Mouse (Mus musculus): ENCODE measurements around the gene Slc9a8. TPM values are rescaled to one million over a fixed set of nuclear protein-coding genes. Genes with fewer than 3 reads are reported as not detected.

Gene Slc9a8
- polyA plus RNA-seq, 1 experiment from 2014 or later, result 27.5 TPM

DNA sequence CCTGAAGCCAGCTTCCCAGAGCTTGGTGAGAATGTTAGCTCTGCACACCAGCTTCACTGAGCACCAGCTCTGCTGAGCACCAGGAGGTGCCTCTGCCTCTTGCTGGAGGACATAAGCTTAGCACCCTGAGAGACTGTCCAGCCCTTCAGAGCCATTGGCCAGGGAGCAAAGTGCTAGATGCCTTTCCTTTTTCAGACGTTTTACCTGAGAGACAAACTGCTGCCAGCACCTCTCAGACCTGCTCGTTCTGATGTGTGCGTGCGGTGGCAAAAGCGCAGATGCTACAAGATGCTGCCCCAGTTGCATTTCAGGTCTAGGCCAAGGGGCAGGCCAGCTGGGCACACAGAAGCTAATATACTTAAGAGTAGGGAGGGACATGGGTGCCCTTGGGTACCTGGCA is 54.1 kb downstream of the Slc9a8 start:
- ATAC-seq (ENCODE audit: low FRiP score, low read depth), result no peak
- Histone ChIP-seq H3K4me2 (replicated peaks) (no peak overlapping the region), H3K9ac (replicated peaks) (no peak overlapping the region; the same call in 1 of the 2 replicates), H3K27ac (replicated peaks) (peak overlapping the region; percentile 64; the same call in 1 of the 2 replicates), H3K4me3 (no peak overlapping the region), H3K27me3 (no peaks in the 10 kb centered on the region), H3K36me3 (peaks cover 61% of the 10 kb centered on the region), H3K4me1 (peaks cover 14% of the 10 kb centered on the region), H3K9me3 (no peaks in the 10 kb centered on the region)
- 83% methylated on average over 5 of the region's 5 CpGs for WGBS

DNA sequence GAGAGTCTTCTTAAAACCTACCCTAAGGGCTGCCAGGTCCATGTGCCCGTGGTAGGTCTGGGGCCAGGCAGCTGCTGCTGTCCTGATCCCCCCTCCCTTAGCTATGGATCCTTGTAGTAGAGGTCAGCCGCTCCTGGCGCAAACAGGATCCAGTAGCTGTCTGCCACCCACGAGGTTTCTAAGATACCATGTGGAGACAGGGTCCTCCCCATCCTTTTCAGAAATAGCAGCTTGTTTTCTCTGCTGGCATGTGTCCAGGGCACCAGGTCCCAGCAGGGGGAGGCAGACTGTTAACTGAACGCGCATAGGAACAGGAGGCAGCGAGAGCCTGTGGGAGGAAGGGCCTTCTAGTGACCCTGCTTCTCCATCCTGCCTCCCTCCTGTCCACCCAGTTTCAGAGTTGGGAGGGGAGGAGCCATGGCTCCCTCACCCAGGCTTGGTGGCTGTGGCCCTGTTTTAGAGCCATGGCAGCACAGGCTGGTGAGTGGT is 54.7 kb downstream of the Slc9a8 start:
- WGBS, result 36% methylated on average over 7 of the region's 7 CpGs
- no peaks in the 10 kb centered on the region for H3K27me3 ChIP-seq
- no peak overlapping the region for H3K4me2 ChIP-seq (replicated peaks)
- ATAC-seq (ENCODE audit: low FRiP score, low read depth), result peak; percentile 41; the same call in 1 of the 2 replicates
- H3K9me3 ChIP-seq, result no peaks in the 10 kb centered on the region
- H3K4me3 ChIP-seq, result no peak overlapping the region
- H3K9ac ChIP-seq (replicated peaks), result no peak overlapping the region; the same call in 1 of the 2 replicates
- peak overlapping the region; percentile 64 for H3K27ac ChIP-seq (replicated peaks)
- peaks cover 59% of the 10 kb centered on the region for H3K36me3 ChIP-seq
- H3K4me1 ChIP-seq, result peaks cover 14% of the 10 kb centered on the region

DNA sequence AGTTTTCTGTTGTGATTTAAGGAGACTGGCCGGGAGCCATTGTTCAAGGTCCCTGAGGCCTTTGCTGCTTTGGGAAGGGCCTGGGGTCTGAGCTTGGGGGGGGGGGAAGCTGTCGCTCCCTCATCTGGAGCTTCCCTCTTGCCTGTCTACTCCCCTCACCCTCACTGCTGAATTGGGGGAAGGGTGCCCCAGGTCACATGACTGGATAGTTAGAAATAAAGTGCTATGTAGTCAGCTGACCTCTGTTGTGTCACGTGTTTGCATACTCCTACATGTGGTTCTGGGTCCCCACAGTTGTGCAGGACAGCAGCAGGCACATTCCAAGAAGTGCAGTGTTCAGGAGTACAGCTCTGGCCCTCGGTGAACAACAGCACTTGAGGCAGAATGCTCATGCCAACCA is 55.2 kb downstream of the Slc9a8 start:
- Histone ChIP-seq H3K27me3 (no peaks in the 10 kb centered on the region), H3K4me2 (replicated peaks) (no peak overlapping the region)
- no peak for ATAC-seq (ENCODE audit: low FRiP score, low read depth)

DNA sequence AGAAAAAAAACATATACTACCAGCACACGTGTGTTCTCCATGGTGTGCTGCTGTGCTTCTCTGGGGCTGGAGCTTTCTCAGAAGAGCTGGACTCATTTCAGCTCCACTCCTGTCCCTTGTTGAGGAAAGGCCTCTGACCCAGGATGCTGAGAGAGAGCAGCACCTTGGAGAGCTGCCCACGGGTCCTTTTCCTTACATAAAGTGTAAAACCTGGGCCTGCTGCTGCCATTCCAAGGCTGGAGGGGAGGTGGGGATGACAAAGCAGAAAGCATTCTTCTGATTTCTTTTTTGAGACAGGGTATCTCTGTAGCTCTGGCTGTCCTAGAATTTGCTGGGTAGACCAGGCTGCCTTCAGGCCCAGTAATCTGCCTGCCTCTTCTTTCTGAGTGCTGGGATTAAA is 56.6 kb downstream of the Slc9a8 start:
- Histone ChIP-seq H3K27me3 (no peaks in the 10 kb centered on the region), H3K4me1 (peaks cover 14% of the 10 kb centered on the region), H3K4me2 (replicated peaks) (no peak overlapping the region), H3K9ac (replicated peaks) (no peak overlapping the region), H3K4me3 (no peak overlapping the region), H3K36me3 (peaks cover 53% of the 10 kb centered on the region), H3K9me3 (no peaks in the 10 kb centered on the region), H3K27ac (replicated peaks) (no peak overlapping the region)
- ATAC-seq (ENCODE audit: low FRiP score, low read depth), result no peak
- WGBS, result 57% methylated on average over 2 of the region's 2 CpGs

More for the DNA sequence above, 55.2 kb downstream of the Slc9a8 start:
- Histone ChIP-seq H3K4me3 (no peak overlapping the region), H3K9ac (replicated peaks) (no peak overlapping the region; the same call in 1 of the 2 replicates), H3K36me3 (peaks cover 54% of the 10 kb centered on the region), H3K27ac (replicated peaks) (peak overlapping the region; percentile 64), H3K4me1 (peaks cover 14% of the 10 kb centered on the region), H3K9me3 (no peaks in the 10 kb centered on the region)
- 81% methylated on average over 4 of the region's 4 CpGs for WGBS

DNA sequence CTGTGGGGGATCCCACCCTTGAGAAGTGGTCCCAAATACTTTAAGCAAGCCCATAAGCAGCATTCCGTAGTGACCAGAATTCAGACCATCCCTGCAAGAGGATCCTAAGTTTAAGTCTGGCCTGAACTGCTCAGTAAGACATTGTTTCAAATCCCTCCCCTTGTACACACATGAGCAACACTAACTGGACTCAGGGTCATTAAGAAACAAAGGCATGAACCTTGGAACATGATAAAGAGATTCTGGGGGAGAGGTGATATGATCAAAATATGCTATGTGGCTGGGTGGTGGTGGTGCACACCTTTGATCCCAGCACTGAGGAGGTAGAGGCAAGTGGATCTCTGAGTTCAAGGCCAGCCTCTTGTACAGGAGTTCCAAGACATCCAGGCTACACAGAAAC is 58.0 kb downstream of the Slc9a8 start:
- Histone ChIP-seq H3K9me3 (no peaks in the 10 kb centered on the region), H3K4me3 (no peak overlapping the region), H3K27ac (replicated peaks) (no peak overlapping the region), H3K9ac (replicated peaks) (no peak overlapping the region), H3K4me1 (peaks cover 14% of the 10 kb centered on the region), H3K4me2 (replicated peaks) (no peak overlapping the region), H3K27me3 (no peaks in the 10 kb centered on the region), H3K36me3 (peaks cover 53% of the 10 kb centered on the region)
- WGBS, result 91% methylated on average over 1 of the region's 1 CpGs
- ATAC-seq (ENCODE audit: low FRiP score, low read depth), result no peak

DNA sequence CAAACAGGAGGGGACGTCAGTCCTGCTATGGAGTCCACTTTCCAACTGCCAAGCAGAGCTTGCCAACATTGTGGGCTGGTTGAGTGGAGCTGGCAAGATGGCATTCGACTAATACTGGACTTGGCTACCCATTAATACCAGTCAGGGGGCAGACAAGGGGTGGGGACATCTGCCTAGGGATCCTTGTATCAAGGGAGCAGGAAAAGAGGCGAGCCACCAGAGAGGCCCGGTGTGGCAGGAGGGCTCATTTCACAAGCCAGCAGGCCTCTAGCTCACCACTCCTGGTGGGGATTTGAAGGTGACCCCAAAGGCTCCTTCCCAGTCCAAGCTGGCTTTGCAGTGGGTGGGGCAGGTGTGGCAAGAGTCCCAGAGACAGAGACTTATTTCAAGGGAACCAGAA is 61.2 kb downstream of the Slc9a8 start:
- no peak for ATAC-seq (ENCODE audit: low FRiP score, low read depth)
- no peaks in the 10 kb centered on the region for H3K9me3 ChIP-seq
- H3K36me3 ChIP-seq, result peaks cover 47% of the 10 kb centered on the region
- no peak overlapping the region for H3K4me3 ChIP-seq
- no peak overlapping the region for H3K9ac ChIP-seq (replicated peaks)
- H3K4me2 ChIP-seq (replicated peaks), result no peak overlapping the region
- H3K27ac ChIP-seq (replicated peaks), result no peak overlapping the region
- no peaks in the 10 kb centered on the region for H3K27me3 ChIP-seq
- no peaks in the 10 kb centered on the region for H3K4me1 ChIP-seq
- WGBS, result 95% methylated on average over 4 of the region's 4 CpGs

DNA sequence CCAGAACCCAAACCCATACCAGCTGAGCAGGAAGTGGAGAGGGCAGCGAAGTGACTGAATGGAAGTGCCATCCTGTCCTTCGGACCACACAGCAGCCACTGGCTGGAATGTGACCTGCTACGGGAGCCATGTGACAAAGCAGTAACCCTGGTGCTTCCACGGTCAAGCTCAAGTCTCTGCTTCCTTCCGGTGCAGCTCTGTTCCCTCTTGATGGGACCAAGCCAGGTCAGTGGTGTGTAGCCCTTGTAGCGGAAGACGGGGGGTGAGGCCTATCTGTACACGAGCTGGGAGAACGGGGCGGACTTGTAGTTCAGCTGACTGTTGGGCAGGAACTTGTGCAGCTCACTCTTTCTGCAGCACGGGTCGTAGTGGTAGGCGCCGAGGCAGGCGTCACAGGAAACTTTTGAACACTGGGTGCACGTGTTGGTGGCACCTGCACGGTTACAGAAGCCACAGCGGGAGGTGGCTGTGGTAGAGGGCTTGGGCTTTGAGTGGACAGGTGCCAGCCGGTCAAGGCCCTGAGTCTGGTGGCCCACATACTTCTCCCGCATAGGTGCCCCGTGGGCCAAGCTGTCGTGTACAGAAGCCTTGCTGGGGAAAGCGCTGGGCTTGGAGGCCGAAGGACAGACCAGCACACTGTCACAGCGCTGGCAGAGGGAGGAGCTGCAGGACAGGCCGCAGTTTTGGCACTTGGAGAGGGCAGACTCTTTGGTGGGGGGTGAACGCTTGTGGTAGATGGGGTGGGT is 61.7 kb downstream of the Slc9a8 start:
- Histone ChIP-seq H3K4me1 (no peaks in the 10 kb centered on the region), H3K4me2 (replicated peaks) (no peak overlapping the region), H3K27me3 (no peaks in the 10 kb centered on the region), H3K4me3 (no peak overlapping the region), H3K27ac (replicated peaks) (no peak overlapping the region), H3K9me3 (no peaks in the 10 kb centered on the region), H3K36me3 (peaks cover 47% of the 10 kb centered on the region), H3K9ac (replicated peaks) (no peak overlapping the region)
- no peak for ATAC-seq (ENCODE audit: low FRiP score, low read depth)
- 96% methylated on average over 27 of the region's 27 CpGs for WGBS

DNA sequence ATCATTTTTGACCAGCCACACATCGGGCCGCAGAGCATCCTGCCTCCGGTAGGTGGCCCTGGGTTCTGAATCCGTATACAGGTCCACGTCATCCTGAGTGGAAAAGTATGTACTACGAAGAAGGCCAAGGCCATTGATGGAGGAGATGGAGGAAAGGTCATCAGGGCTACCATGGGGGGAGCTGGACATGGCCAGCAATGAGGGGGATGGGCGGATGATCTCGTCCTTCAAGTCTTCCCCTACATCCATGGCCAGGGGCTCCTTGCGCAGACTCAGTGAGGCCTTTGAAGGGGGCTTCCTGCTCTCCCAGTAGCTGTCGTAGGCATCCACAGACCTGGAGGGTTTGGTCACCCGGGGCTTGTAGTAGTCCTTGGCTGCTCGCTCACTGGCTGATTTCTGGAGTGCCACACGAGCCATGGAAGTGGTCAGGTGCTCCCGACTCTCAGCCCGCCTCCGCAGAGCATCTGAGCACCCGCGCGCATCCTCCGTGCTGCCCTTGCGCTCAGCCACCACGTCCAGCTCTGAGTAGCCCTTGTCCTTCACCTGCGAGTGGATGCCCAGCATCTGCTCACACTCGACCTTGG is 62.4 kb downstream of the Slc9a8 start:
- Histone ChIP-seq H3K36me3 (peaks cover 51% of the 10 kb centered on the region), H3K27me3 (no peaks in the 10 kb centered on the region), H3K4me1 (no peaks in the 10 kb centered on the region), H3K4me3 (no peak overlapping the region), H3K27ac (replicated peaks) (no peak overlapping the region), H3K9me3 (no peaks in the 10 kb centered on the region), H3K9ac (replicated peaks) (no peak overlapping the region), H3K4me2 (replicated peaks) (no peak overlapping the region)
- ATAC-seq (ENCODE audit: low FRiP score, low read depth), result no peak
- 94% methylated on average over 24 of the region's 24 CpGs for WGBS

DNA sequence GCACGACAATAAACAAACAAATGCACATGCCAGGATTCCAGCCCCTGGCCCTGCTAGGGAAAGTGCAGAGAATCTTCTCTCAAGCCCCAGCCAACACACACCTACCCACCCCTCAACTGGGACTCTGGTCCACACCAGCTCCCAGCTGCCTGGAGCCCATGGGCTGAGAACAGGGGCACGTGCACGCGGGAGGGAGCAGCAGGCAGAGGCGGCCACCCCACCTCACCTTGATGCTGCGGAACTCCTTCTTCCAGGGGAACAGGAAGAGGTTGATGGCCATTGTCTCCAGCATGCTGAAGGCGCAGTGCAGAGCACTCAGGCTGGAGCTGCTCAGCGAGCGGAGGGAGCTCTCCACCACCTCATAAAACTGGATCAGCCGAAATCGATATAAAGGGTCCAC is 63.4 kb downstream of the Slc9a8 start:
- Histone ChIP-seq H3K4me2 (replicated peaks) (no peak overlapping the region), H3K4me3 (no peak overlapping the region), H3K27ac (replicated peaks) (no peak overlapping the region), H3K27me3 (no peaks in the 10 kb centered on the region), H3K36me3 (peaks cover 51% of the 10 kb centered on the region), H3K9ac (replicated peaks) (no peak overlapping the region), H3K4me1 (no peaks in the 10 kb centered on the region), H3K9me3 (no peaks in the 10 kb centered on the region)
- WGBS, result 96% methylated on average over 11 of the region's 11 CpGs
- no peak for ATAC-seq (ENCODE audit: low FRiP score, low read depth)

DNA sequence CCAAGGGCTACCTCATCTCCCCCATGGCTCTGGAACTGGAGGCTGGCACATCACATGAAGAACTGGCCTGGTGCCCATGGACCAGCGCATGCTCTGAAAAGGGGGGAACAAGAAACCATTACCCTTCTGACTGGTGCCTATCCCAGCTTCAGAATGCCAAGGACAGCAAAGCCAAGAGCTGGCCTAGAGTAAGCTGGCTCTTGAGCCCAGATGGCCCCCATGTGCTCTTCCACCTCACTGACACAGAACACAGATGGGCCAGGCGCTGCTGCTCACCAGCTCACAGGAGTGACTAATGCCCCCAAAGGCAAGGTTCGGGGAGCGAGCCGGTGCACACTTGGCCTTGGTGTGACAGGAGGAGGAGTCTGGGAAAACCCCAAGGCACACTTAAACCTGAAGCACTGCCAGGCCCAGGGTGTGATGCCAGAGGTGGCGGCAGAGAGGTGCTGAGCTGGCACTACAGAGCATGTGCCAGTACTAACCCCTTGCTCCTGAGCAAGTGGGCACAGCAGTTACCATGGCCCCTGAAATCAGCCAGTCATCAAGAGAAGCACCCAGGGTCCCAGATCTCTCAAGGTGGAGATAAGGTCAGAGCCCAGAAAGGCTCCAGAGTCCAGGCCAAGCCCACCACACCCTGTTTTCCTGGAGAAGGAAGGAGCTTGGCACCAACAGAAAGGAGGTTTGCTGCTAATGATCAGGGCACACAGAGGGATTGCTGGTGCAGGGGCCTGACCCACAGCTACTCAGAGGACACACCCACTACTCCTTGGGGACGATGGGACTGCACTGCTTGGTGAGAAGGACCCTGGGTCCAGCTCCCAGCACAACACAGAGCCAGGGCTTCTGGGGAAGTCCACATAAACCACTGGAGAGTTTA is 64.2 kb downstream of the Slc9a8 start:
- no peak for ATAC-seq (ENCODE audit: low FRiP score, low read depth)
- H3K36me3 ChIP-seq, result peaks cover 45% of the 10 kb centered on the region

DNA sequence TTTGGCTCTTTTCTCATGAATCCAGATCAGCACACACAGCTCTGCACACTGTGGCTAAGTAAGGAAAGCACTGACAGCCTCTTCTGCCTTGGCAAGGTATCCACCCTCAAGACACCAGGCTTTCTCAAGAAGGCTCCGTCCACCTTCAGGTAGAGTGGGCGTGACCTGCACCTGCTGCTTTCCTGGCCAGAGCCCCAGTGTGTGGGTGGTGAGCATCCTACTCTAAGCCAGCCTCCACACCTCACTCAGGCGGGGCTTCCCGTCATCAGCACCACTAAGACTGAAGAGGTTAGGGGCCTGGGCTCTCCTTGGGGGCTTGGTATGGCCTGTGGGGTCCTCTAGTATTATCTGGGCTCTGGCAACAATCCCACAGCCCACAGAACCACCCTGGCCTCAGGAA is 65.1 kb downstream of the Slc9a8 start:
- Histone ChIP-seq H3K4me3 (no peak overlapping the region), H3K27ac (replicated peaks) (no peak overlapping the region), H3K9me3 (no peaks in the 10 kb centered on the region), H3K27me3 (no peaks in the 10 kb centered on the region), H3K4me1 (peaks cover 10% of the 10 kb centered on the region), H3K4me2 (replicated peaks) (no peak overlapping the region), H3K9ac (replicated peaks) (no peak overlapping the region), H3K36me3 (peaks cover 42% of the 10 kb centered on the region)
- 92% methylated on average over 4 of the region's 4 CpGs for WGBS
- no peak for ATAC-seq (ENCODE audit: low FRiP score, low read depth)

More for the DNA sequence above, 64.2 kb downstream of the Slc9a8 start:
- H3K4me3 ChIP-seq, result no peak overlapping the region
- no peak overlapping the region for H3K9ac ChIP-seq (replicated peaks)
- peaks cover 2% of the 10 kb centered on the region for H3K4me1 ChIP-seq
- no peaks in the 10 kb centered on the region for H3K9me3 ChIP-seq
- WGBS, result 92% methylated on average over 7 of the region's 7 CpGs
- no peaks in the 10 kb centered on the region for H3K27me3 ChIP-seq
- no peak overlapping the region for H3K27ac ChIP-seq (replicated peaks)
- no peak overlapping the region for H3K4me2 ChIP-seq (replicated peaks)

DNA sequence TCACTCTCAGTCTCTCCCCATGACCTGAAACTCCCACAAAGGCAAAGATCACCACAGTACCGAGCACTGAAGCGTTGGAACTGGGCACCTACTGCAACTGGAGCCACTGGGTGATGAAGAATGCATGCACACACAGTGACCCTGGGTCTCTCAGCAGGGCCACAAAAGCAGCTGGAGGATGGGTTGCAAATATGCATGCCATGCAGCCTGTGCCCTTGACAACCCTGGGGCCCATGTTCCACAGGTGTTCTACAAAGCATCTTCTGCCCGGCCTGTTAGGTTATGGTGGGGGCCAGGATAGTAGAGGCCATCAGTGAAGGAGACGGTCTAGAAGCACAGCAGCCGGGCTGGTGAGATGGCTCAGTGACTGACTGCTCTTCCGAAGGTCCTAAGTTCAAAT is 66.0 kb downstream of the Slc9a8 start:
- Histone ChIP-seq H3K27me3 (no peaks in the 10 kb centered on the region), H3K4me2 (replicated peaks) (no peak overlapping the region), H3K36me3 (peaks cover 36% of the 10 kb centered on the region), H3K9ac (replicated peaks) (no peak overlapping the region; the same call in 1 of the 2 replicates), H3K27ac (replicated peaks) (no peak overlapping the region), H3K4me1 (peaks cover 16% of the 10 kb centered on the region), H3K9me3 (no peaks in the 10 kb centered on the region), H3K4me3 (no peak overlapping the region)
- no peak for ATAC-seq (ENCODE audit: low FRiP score, low read depth)
- 95% methylated on average over 6 of the region's 6 CpGs for WGBS
